ENCODE assay signal across 25 mouse cellular contexts in genomic region chr8:122637230-122637629, GRCm38 (mm10). TPM values are rescaled to one million over a fixed set of nuclear protein-coding genes. Genes with fewer than 3 reads are reported as not detected.
DNase-seq lines count a peak whose midpoint lies in the region; ATAC-seq and TF ChIP-seq lines count a peak whose summit lies in the region.
"Had no signal": no experiment of that assay in that cellular context is flagged by ENCODE, and none has a peak within 500 bp of the region (broad histone marks: within the 10 kb centered on the region; RNA-seq: fewer than 3 reads in every experiment).

No protein-coding gene starts in this region.

- no peaks in the 10 kb centered on the region for H3K9me3 ChIP-seq in liver, embryonic 13.5 days (replicated peaks)
- H3K9me3 ChIP-seq in liver, postnatal 0 days (ENCODE audit: low read length): no peaks in the 10 kb centered on the region
- no peaks in the 10 kb centered on the region for H3K9me3 ChIP-seq in limb, embryonic 12.5 days
- no peaks in the 10 kb centered on the region for H3K9me3 ChIP-seq in stomach, postnatal 0 days (ENCODE audit: control insufficient read depth, low read length)
- H3K9me3 ChIP-seq: embryonic facial prominence, embryonic 13.5 days; forebrain, embryonic 13.5 days; heart, embryonic 12.5 days; hindbrain, embryonic 12.5 days had no signal

- peak overlapping the region; percentile 11 for H3K9ac ChIP-seq in heart, adult 2 months (ENCODE audit: low read depth, low read length)
- H3K9ac ChIP-seq in liver, embryonic 13.5 days: peak overlapping the region; percentile 49; the same call in 1 of the 2 replicates
- no peak overlapping the region for H3K9ac ChIP-seq in liver, postnatal 0 days (replicated peaks)
- H3K9ac ChIP-seq in limb, embryonic 12.5 days (replicated peaks): no peak overlapping the region
- H3K9ac ChIP-seq in stomach, postnatal 0 days (ENCODE audit: low read length): no peak overlapping the region
- H3K9ac ChIP-seq: embryonic facial prominence, embryonic 13.5 days; forebrain, embryonic 13.5 days; forebrain, postnatal 0 days; heart, embryonic 12.5 days; hindbrain, embryonic 12.5 days had no signal

- H3K4me2 ChIP-seq in liver, embryonic 13.5 days: peak overlapping the region; percentile 49; the same call in 1 of the 2 replicates
- no peak overlapping the region for H3K4me2 ChIP-seq in liver, postnatal 0 days (ENCODE audit: low read depth, low read length)
- H3K4me2 ChIP-seq in limb, embryonic 12.5 days: no peak overlapping the region
- no peak overlapping the region for H3K4me2 ChIP-seq in stomach, postnatal 0 days (replicated peaks; ENCODE audit: low read depth)
- H3K4me2 ChIP-seq: embryonic facial prominence, embryonic 13.5 days; forebrain, embryonic 13.5 days; heart, embryonic 12.5 days; hindbrain, embryonic 12.5 days had no signal

- H3K4me1 ChIP-seq in heart, adult 2 months (ENCODE audit: control insufficient read depth, insufficient read depth, low read length): peaks cover 8% of the 10 kb centered on the region
- peaks cover 51% of the 10 kb centered on the region for H3K4me1 ChIP-seq in liver, embryonic 13.5 days (replicated peaks)
- H3K4me1 ChIP-seq in liver, postnatal 0 days (ENCODE audit: insufficient read depth): peaks cover 12% of the 10 kb centered on the region
- peaks cover 48% of the 10 kb centered on the region for H3K4me1 ChIP-seq in limb, embryonic 12.5 days (replicated peaks)
- peaks cover 7% of the 10 kb centered on the region for H3K4me1 ChIP-seq in stomach, postnatal 0 days (replicated peaks; ENCODE audit: control insufficient read depth, insufficient read depth)

- WGBS in heart, adult 2 months: 77% methylated on average over 9 of the region's 9 CpGs
- WGBS in liver, embryonic 13.5 days (ENCODE audit: insufficient replicate concordance): 87% methylated on average over 9 of the region's 9 CpGs
- 86% methylated on average over 9 of the region's 9 CpGs for WGBS in liver, postnatal 0 days (ENCODE audit: insufficient replicate concordance)
- WGBS in limb, embryonic 12.5 days: 91% methylated on average over 9 of the region's 9 CpGs
- WGBS in stomach, postnatal 0 days: 83% methylated on average over 9 of the region's 9 CpGs

- no peaks in the 10 kb centered on the region for H3K36me3 ChIP-seq in heart, adult 2 months (ENCODE audit: control insufficient read depth, insufficient read depth, low read length)
- H3K36me3 ChIP-seq in liver, embryonic 13.5 days: peaks cover 90% of the 10 kb centered on the region
- H3K36me3 ChIP-seq in liver, postnatal 0 days (replicated peaks; ENCODE audit: insufficient read depth, low read length): peaks cover 15% of the 10 kb centered on the region
- H3K36me3 ChIP-seq in limb, embryonic 12.5 days: peaks cover 15% of the 10 kb centered on the region
- peaks cover 2% of the 10 kb centered on the region; the same call in 1 of the 2 replicates for H3K36me3 ChIP-seq in stomach, postnatal 0 days (ENCODE audit: control insufficient read depth, insufficient read depth, low read length)

- intact Hi-C loops in heart, adult 2 months (cut with DNase I): no loop called here
- intact Hi-C loops in left cerebral cortex, postnatal 36 days (cut with DNase I): no loop called here

- H3K27me3 ChIP-seq in heart, adult 2 months (ENCODE audit: control insufficient read depth, insufficient read depth, low read length): no peaks in the 10 kb centered on the region
- H3K27me3 ChIP-seq in liver, embryonic 13.5 days: no peaks in the 10 kb centered on the region
- H3K27me3 ChIP-seq in liver, postnatal 0 days (ENCODE audit: insufficient read depth, low read length): no peaks in the 10 kb centered on the region
- H3K27me3 ChIP-seq in limb, embryonic 12.5 days: no peaks in the 10 kb centered on the region
- H3K27me3 ChIP-seq in stomach, postnatal 0 days (ENCODE audit: control insufficient read depth, insufficient read depth, low read length): no peaks in the 10 kb centered on the region
- H3K27me3 ChIP-seq: CH12.LX; forebrain, embryonic 13.5 days; heart, embryonic 12.5 days had no signal

- TF ChIP-seq CTCF in heart, adult 2 months (IDR thresholded peaks at IDR 0.05): no peak
- TF ChIP-seq CTCF in liver, postnatal 0 days (IDR thresholded peaks at IDR 0.05; ENCODE audit: low read depth): no peak
- no peak for TF ChIP-seq CTCF in stomach, postnatal 0 days (IDR thresholded peaks at IDR 0.05; ENCODE audit: low read depth)

- TF ChIP-seq POLR2A in heart, adult 2 months (IDR thresholded peaks at IDR 0.05; ENCODE audit: insufficient read depth, low read depth, low read length): no peak

- H3K4me3 ChIP-seq in heart, adult 2 months: no peak overlapping the region
- H3K4me3 ChIP-seq in liver, embryonic 13.5 days (replicated peaks): no peak overlapping the region
- H3K4me3 ChIP-seq in liver, postnatal 0 days (ENCODE audit: low read depth, low read length): no peak overlapping the region
- no peak overlapping the region for H3K4me3 ChIP-seq in limb, embryonic 12.5 days (replicated peaks)
- H3K4me3 ChIP-seq in stomach, postnatal 0 days (ENCODE audit: low read depth, low read length): no peak overlapping the region
- H3K4me3 ChIP-seq: embryonic facial prominence, embryonic 13.5 days; forebrain, embryonic 13.5 days; heart, embryonic 12.5 days; hindbrain, embryonic 12.5 days had no signal

- no peak for ATAC-seq in liver, embryonic 13.5 days (ENCODE audit: low read depth)
- ATAC-seq in liver, postnatal 0 days: no peak
- no peak for ATAC-seq in limb, embryonic 12.5 days (ENCODE audit: insufficient number of reproducible peaks, insufficient read depth, low FRiP score, low TSS enrichment, low read depth)
- ATAC-seq in stomach, postnatal 0 days (ENCODE audit: low FRiP score, low TSS enrichment): no peak
- ATAC-seq: activated CD4-positive, CD25-positive, alpha-beta regulatory T cell, adult 4 months; forebrain, embryonic 13.5 days; forebrain, postnatal 0 days; hindbrain, embryonic 16.5 days; Patski had no signal

- DNase-seq in heart, adult 2 months: no peak
- DNase-seq in heart, adult 8-10 months (ENCODE audit: low spot score): no peak
- DNase-seq in liver, embryonic 13.5 days: no peak
- no peak for DNase-seq in liver, postnatal 0 days
- no peak for DNase-seq in stomach, postnatal 0 days (ENCODE audit: low spot score)
- DNase-seq in left cerebral cortex, postnatal 36 days (ENCODE audit: low spot score in 2 of 2): no peak
- DNase-seq: adrenal gland, postnatal 14 days; cerebellum, adult 11-12 months; cerebellum, adult 9-10 months; forebrain, postnatal 0 days had no signal

- no peaks in the 10 kb centered on the region for H3K79me2 ChIP-seq in heart, adult 2 months (replicated peaks; ENCODE audit: control insufficient read depth, insufficient read depth, low read length)

- H3K27ac ChIP-seq in heart, adult 2 months: peak overlapping the region; percentile 80
- H3K27ac ChIP-seq in liver, embryonic 13.5 days: peak overlapping the region; percentile 83
- no peak overlapping the region for H3K27ac ChIP-seq in liver, postnatal 0 days (ENCODE audit: low read depth)
- 0 out of 2 replicates have a peak overlapping the region, but pooled peaks have one; percentile 8 for H3K27ac ChIP-seq in limb, embryonic 12.5 days
- 0 out of 2 replicates have a peak overlapping the region, but pooled peaks have one; percentile 61 for H3K27ac ChIP-seq in stomach, postnatal 0 days (replicated peaks)
- H3K27ac ChIP-seq: embryonic facial prominence, embryonic 13.5 days; forebrain, embryonic 13.5 days; hindbrain, embryonic 12.5 days had no signal

- TF ChIP-seq EP300 in heart, adult 2 months (IDR thresholded peaks at IDR 0.05; ENCODE audit: insufficient read depth, low read depth, low read length): no peak
- TF ChIP-seq EP300 in liver, postnatal 0 days (IDR thresholded peaks at IDR 0.05; ENCODE audit: low read depth): no peak
- no peak for TF ChIP-seq EP300 in stomach, postnatal 0 days (optimal IDR thresholded peaks at IDR 0.05)

RNA-seq across cellular contexts. Expression of gene Pabpn1l, which starts 14.7 kb away (rescaled TPM):
- under 1 TPM in 1 of 2 experiments, not detected in 1; 0.52 TPM for total RNA-seq in heart, adult 2 months (2021)
- 0.10 TPM in 1 of 2 replicates, not detected in the other for polyA plus RNA-seq in heart, adult 2 months (2012; rRNA removed)
- total RNA-seq in heart, adult 8-10 months (2022): under 1 TPM in 2 of 4 experiments, not detected in 2; 0.24 to 0.57 TPM
- not detected in 2 replicates for polyA plus RNA-seq in liver, embryonic 13.5 days (2015; fragmentation: Nextera tagmentation; extraction: Ambion mirVana)
- not detected in 2 replicates for polyA plus RNA-seq in liver, postnatal 0 days (2015; fragmentation: Nextera tagmentation; extraction: Ambion mirVana)
- polyA plus RNA-seq in limb, embryonic 12.5 days (2016; fragmentation: Nextera tagmentation; extraction: Ambion mirVana): not detected in 2 replicates
- polyA plus RNA-seq in stomach, postnatal 0 days (2015; fragmentation: Nextera tagmentation; extraction: Ambion mirVana): 0.08 TPM in 1 of 2 replicates, not detected in the other
- total RNA-seq in left cerebral cortex, postnatal 36 days (2021): not detected
- total RNA-seq: adrenal gland, adult 18-20 months; adrenal gland, postnatal 14 days; CH12.LX; forebrain, postnatal 0 days; gastrocnemius, postnatal 4 days; heart, adult 18-20 months; heart, postnatal 4 days had no signal
- polyA plus RNA-seq: activated CD4-positive, CD25-positive, alpha-beta regulatory T cell, adult 4 months; cortical plate, adult 2 months; embryonic facial prominence, embryonic 13.5 days; forebrain, embryonic 13.5 days; forebrain, postnatal 0 days; heart, embryonic 12.5 days; heart, postnatal 0 days; hindbrain, embryonic 12.5 days; hindbrain, embryonic 16.5 days had no signal

RNA-seq across cellular contexts. Expression of gene Trappc2l, which starts 25.8 kb away (rescaled TPM):
- 10 to 100 TPM; 58.6 to 65.4 TPM for total RNA-seq in heart, adult 2 months (2021)
- 161 and 207 TPM in 2 replicates for polyA plus RNA-seq in heart, adult 2 months (2012; rRNA removed)
- 10 to 100 TPM; 62.8 to 66.2 (median 63.3) TPM for total RNA-seq in heart, adult 8-10 months (2022)
- 23.2 and 26.7 TPM in 2 replicates for polyA plus RNA-seq in liver, embryonic 13.5 days (2015; fragmentation: Nextera tagmentation; extraction: Ambion mirVana)
- polyA plus RNA-seq in liver, postnatal 0 days (2015; fragmentation: Nextera tagmentation; extraction: Ambion mirVana): 29.3 and 30.7 TPM in 2 replicates
- 39.0 and 48.0 TPM in 2 replicates for polyA plus RNA-seq in limb, embryonic 12.5 days (2016; fragmentation: Nextera tagmentation; extraction: Ambion mirVana)
- polyA plus RNA-seq in stomach, postnatal 0 days (2015; fragmentation: Nextera tagmentation; extraction: Ambion mirVana): 48.0 and 49.5 TPM in 2 replicates
- 10 to 100 TPM; 78.7 to 84.5 TPM for total RNA-seq in left cerebral cortex, postnatal 36 days (2021)

RNA-seq across cellular contexts. Expression of gene Galns, which starts 26.0 kb away (rescaled TPM):
- total RNA-seq in heart, adult 2 months (2021): 1 to 10 TPM; 3.1 to 3.2 TPM
- 4.9 and 5.0 TPM in 2 replicates for polyA plus RNA-seq in heart, adult 2 months (2012; rRNA removed)
- total RNA-seq in heart, adult 8-10 months (2022): 1 to 10 TPM; 3.5 to 5.2 (median 4.4) TPM
- polyA plus RNA-seq in liver, embryonic 13.5 days (2015; fragmentation: Nextera tagmentation; extraction: Ambion mirVana): 4.0 and 4.4 TPM in 2 replicates
- 6.8 and 6.9 TPM in 2 replicates for polyA plus RNA-seq in liver, postnatal 0 days (2015; fragmentation: Nextera tagmentation; extraction: Ambion mirVana)
- polyA plus RNA-seq in limb, embryonic 12.5 days (2016; fragmentation: Nextera tagmentation; extraction: Ambion mirVana): 5.9 and 8.4 TPM in 2 replicates
- polyA plus RNA-seq in stomach, postnatal 0 days (2015; fragmentation: Nextera tagmentation; extraction: Ambion mirVana): 8.2 TPM in 2 replicates
- 1 to 10 TPM; 8.8 to 9.2 TPM for total RNA-seq in left cerebral cortex, postnatal 36 days (2021)

Comparison
In these comparisons a context has a peak if more than half of its experiments do, and no peak if none do; other contexts are left out.
1. H3K9ac ChIP-seq: peak in heart, adult 2 months (single experiment) and liver, embryonic 13.5 days (single experiment); none in liver, postnatal 0 days (single experiment), limb, embryonic 12.5 days (single experiment) and stomach, postnatal 0 days (single experiment).